Comparison of ENCODE assay signal across 8 mouse cellular contexts in genomic region chr5:12562204-12562603, GRCm38 (mm10).
DNase-seq lines count a peak whose midpoint lies in the region; ATAC-seq and TF ChIP-seq lines count a peak whose summit lies in the region.

No protein-coding gene starts in this region.

- peak; percentile 66 for ATAC-seq in Patski
- ATAC-seq in granulocyte monocyte progenitor cell, adult 5-6 weeks (replicated peaks; ENCODE audit: poor library complexity, severe bottlenecking): peak; percentile 93
- ATAC-seq in liver, postnatal 0 days: no peak
- 0 out of 2 replicates have a peak, but pooled peaks have one; percentile 46 for ATAC-seq in neutrophil, adult 5-6 weeks (ENCODE audit: extremely low read depth, insufficient number of reproducible peaks, low FRiP score, poor library complexity, severe bottlenecking)

- TF ChIP-seq EP300 in liver, postnatal 0 days (IDR thresholded peaks at IDR 0.05; ENCODE audit: low read depth): no peak

- H3K4me1 ChIP-seq in liver, postnatal 0 days (ENCODE audit: insufficient read depth): no peaks in the 10 kb centered on the region

- POLR2A ChIA-PET in Patski (lab: Charles Lee): no interaction called here

- TF ChIP-seq CTCF in C2C12 (IDR thresholded peaks at IDR 0.05; ENCODE audit: control insufficient read depth, insufficient read depth, insufficient read length) (peak; percentile 3), Patski (IDR thresholded peaks at IDR 0.05) (peak; percentile 85)
- TF ChIP-seq CTCF in liver, postnatal 0 days (IDR thresholded peaks at IDR 0.05; ENCODE audit: low read depth): peak; percentile 77

- H3K4me3 ChIP-seq in C2C12 (ENCODE audit: insufficient read depth, poor library complexity, severe bottlenecking): no peak overlapping the region
- no peak overlapping the region for H3K4me3 ChIP-seq in liver, postnatal 0 days (ENCODE audit: low read depth, low read length)

- no peaks in the 10 kb centered on the region for H3K79me2 ChIP-seq in C2C12 (ENCODE audit: control insufficient read depth, insufficient read depth)

- H3K9ac ChIP-seq in liver, postnatal 0 days (replicated peaks): no peak overlapping the region

- in situ Hi-C loops in Patski (cut with MboI; ENCODE audit: low pct_unique_long_range_greater_than_20kb): loop anchor here (5.0 to 10.0 kb wide), 3 partner anchors 1020 to 1653 kb away; no protein-coding TSS in a partner anchor

- H3K9me3 ChIP-seq in liver, postnatal 0 days (ENCODE audit: low read length): no peaks in the 10 kb centered on the region

- WGBS in liver, postnatal 0 days (ENCODE audit: insufficient replicate concordance): 39% methylated on average over 5 of the region's 5 CpGs

- no peaks in the 10 kb centered on the region for H3K79me3 ChIP-seq in C2C12 (ENCODE audit: low read depth)

- no peak for DNase-seq in Patski (ENCODE audit: low read depth, low spot score)
- DNase-seq in cerebellum, postnatal 25 days: peak; percentile 38 to 70
- DNase-seq in kidney, postnatal 10 days: peak; percentile 73
- peak; percentile 34 for DNase-seq in liver, postnatal 0 days
- no peak for DNase-seq in yolk sac, embryonic 10.5 days (ENCODE audit: low spot score)

- H3K27ac ChIP-seq in liver, postnatal 0 days (ENCODE audit: low read depth): no peak overlapping the region

- CTCF ChIA-PET in Patski (lab: Charles Lee): interaction anchor here (0.7 to 5.5 kb wide), 18 partner anchors 8 to 1691 kb away, joined by 3 to 87 read pairs (median 3); no protein-coding TSS in a partner anchor

- H3K27me3 ChIP-seq in C2C12 (ENCODE audit: control insufficient read depth, insufficient read depth, insufficient read length): no peaks in the 10 kb centered on the region
- H3K27me3 ChIP-seq in Patski: no peaks in the 10 kb centered on the region
- H3K27me3 ChIP-seq in liver, postnatal 0 days (ENCODE audit: insufficient read depth, low read length): no peaks in the 10 kb centered on the region

- H3K4me2 ChIP-seq in liver, postnatal 0 days (ENCODE audit: low read depth, low read length): no peak overlapping the region

- H3ac ChIP-seq in C2C12 (ENCODE audit: control insufficient read depth, insufficient read length, low read depth): no peak overlapping the region

- no peaks in the 10 kb centered on the region for H3K36me3 ChIP-seq in C2C12 (ENCODE audit: control insufficient read depth, insufficient read depth)
- H3K36me3 ChIP-seq in liver, postnatal 0 days (replicated peaks; ENCODE audit: insufficient read depth, low read length): no peaks in the 10 kb centered on the region

TF ChIP-seq in C2C12, 6 proteins besides CTCF, POLR2A, EP300 and RAD21:
- no peak for TF ChIP-seq MAX (IDR thresholded peaks at IDR 0.05)
- no peak for TF ChIP-seq MYOG (IDR thresholded peaks at IDR 0.05; ENCODE audit: control insufficient read depth, extremely low read depth, insufficient read length)
- TF ChIP-seq FOSL1 (IDR thresholded peaks at IDR 0.05; ENCODE audit: insufficient read depth, low read length, poor library complexity, severe bottlenecking): no peak
- no peak for TF ChIP-seq CEBPB (IDR thresholded peaks at IDR 0.05; ENCODE audit: low read depth)
- no peak for TF ChIP-seq MYOD1 (IDR thresholded peaks at IDR 0.05; ENCODE audit: control insufficient read depth, insufficient read length, low read depth)
- TF ChIP-seq USF1 (IDR thresholded peaks at IDR 0.05; ENCODE audit: low read depth): no peak

Comparison
In these comparisons a context has a peak if more than half of its experiments do, and no peak if none do; other contexts are left out.
1. CTCF ChIP-seq: peak in every context shown above with its lines; median percentile 85 in Patski; 77 in liver, postnatal 0 days; 3 in C2C12.
2. DNase-seq: peak in cerebellum, postnatal 25 days (2 of 2), kidney, postnatal 10 days (single experiment) and liver, postnatal 0 days (single experiment); none in Patski (single experiment) and yolk sac, embryonic 10.5 days (single experiment).